Mouse (Mus musculus) liver, adult 2 months (tissue): ENCODE measurements at regions not wholly inside any gene's neighbourhood (a gene's known extent, or its start where the extent isn't known, plus 50 kb on each side); places are given as distances from the start of the nearest gene placed in this dataset.

Experiments used
- CTCF ChIP-seq: fragments of 200-500 bp; IDR thresholded peaks from 2 replicates; pipeline ENCODE4 v1.5.1; 2011; ENCODE audit warnings: low read depth, low read length, control low read depth
- POLR2A ChIP-seq: fragments of 200-500 bp; IDR thresholded peaks from 2 replicates; pipeline ENCODE4 v1.6.1; 2011; ENCODE audit warnings: low read length, control low read depth; ENCODE audit not compliant: insufficient read depth; ENCODE audit errors: extremely low read depth

DNA sequence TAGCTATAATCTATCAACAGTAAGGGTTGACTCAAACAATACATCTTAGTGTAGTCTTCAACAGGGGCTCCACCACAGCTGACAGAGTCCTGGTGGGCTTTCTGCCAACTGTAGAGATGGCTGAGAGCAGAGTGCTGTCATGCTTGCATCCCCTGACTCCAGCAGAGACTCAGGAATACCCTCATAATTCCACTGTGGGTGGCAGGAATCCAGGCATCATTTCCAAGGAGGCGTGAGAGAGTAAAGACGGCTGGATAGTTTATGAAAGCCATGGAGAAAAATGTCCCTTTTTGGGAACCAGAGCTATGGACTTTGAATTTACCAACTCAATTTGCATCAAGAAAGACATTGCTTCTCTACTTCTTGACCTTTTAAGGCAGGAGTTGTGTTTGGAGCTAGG lies 87.8 kb upstream of the Camk1g start:
- no peak for TF ChIP-seq POLR2A
- TF ChIP-seq CTCF = no peak
